8 mouse cellular contexts compared by ENCODE assay signal in the genomic region with DNA sequence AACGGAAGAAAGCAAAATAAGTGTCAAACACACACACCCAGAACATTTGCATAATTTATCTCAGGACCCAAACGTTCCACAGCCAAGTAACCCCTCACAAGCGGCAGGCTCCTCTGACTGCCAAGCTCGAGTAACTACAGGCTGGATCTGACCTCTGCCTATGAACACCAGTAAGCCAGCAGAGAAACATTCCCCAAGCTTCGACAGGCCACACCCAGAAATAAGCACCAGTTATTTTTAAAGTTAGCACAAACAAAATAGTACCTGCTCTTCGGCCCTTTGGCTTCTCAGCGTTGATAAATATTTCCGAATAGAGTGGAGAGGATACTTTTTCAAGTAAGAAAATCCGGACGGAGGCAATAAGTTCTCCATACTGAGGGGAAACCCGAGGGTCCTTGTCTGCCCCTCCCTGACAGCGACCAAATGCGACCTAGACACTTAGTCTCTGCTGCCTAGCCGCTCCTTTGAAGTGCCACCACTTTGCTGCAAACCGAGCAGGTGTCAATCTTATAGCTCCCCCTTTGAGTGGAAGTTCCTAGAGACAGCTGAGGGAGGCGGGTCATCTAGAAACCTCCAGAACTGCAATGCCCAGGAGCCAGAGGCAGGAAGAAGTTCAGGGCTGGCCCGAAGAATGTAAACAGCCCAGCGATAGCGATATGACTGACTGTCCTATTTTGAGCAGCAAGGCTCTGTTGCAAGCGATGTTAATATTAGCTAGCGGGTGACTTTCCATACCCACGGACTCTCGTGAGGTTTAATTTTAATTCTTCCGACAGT. TPM values are rescaled to one million over a fixed set of nuclear protein-coding genes. Genes with fewer than 3 reads are reported as not detected.
A peak's percentile ranks its signal among the peaks of the same experiment; 100 is the strongest.
DNase-seq lines count a peak whose midpoint lies in the region; ATAC-seq lines count a peak whose summit lies in the region.

No protein-coding gene starts in this region.

- no peaks in the 10 kb centered on the region for H3K27me3 ChIP-seq in midbrain, embryonic 16.5 days (ENCODE audit: control insufficient read depth, insufficient read depth, low read depth, low read length)
- H3K27me3 ChIP-seq in midbrain, embryonic 11.5 days (ENCODE audit: control insufficient read depth, insufficient read depth, low read length) = no peaks in the 10 kb centered on the region
- H3K27me3 ChIP-seq in erythroblast, embryonic 14.5 days (ENCODE audit: control insufficient read depth) = no peaks in the 10 kb centered on the region
- no peaks in the 10 kb centered on the region for H3K27me3 ChIP-seq in intestine, embryonic 16.5 days (replicated peaks; ENCODE audit: control insufficient read depth, insufficient read depth, low read length)
- H3K27me3 ChIP-seq in hindbrain, embryonic 10.5 days (ENCODE audit: insufficient read depth, poor library complexity, severe bottlenecking) = no peaks in the 10 kb centered on the region

- 63% methylated on average over 24 of the region's 24 CpGs for WGBS in midbrain, embryonic 16.5 days
- 65% methylated on average over 24 of the region's 24 CpGs for WGBS in midbrain, embryonic 11.5 days
- 24% methylated on average over 24 of the region's 24 CpGs for WGBS in intestine, embryonic 16.5 days
- 60% methylated on average over 24 of the region's 24 CpGs for WGBS in hindbrain, embryonic 10.5 days

- 0 out of 2 replicates have a peak overlapping the region, but pooled peaks have one; percentile 1 for H3K4me2 ChIP-seq in midbrain, embryonic 16.5 days (ENCODE audit: low read length)
- H3K4me2 ChIP-seq in midbrain, embryonic 11.5 days = no peak overlapping the region
- H3K4me2 ChIP-seq in intestine, embryonic 16.5 days (ENCODE audit: low read depth, low read length) = peak overlapping the region; percentile 45

- no peak overlapping the region for H3K9ac ChIP-seq in midbrain, embryonic 16.5 days (ENCODE audit: low read depth, low read length)
- H3K9ac ChIP-seq in midbrain, embryonic 11.5 days (ENCODE audit: low read length) = no peak overlapping the region
- H3K9ac ChIP-seq in intestine, embryonic 16.5 days (ENCODE audit: low read depth, low read length) = 0 out of 2 replicates have a peak overlapping the region, but pooled peaks have one; percentile 17

- DNase-seq in midbrain, embryonic 11.5 days (ENCODE audit: low spot score, missing footprints) = no peak
- peak; percentile 53 for DNase-seq in lung, postnatal 10 days
- DNase-seq in cerebellum, adult 11-12 months = no peak
- DNase-seq in left cerebral cortex, adult 9 months (ENCODE audit: low spot score in 2 of 2) = no peak
- DNase-seq in hindbrain, embryonic 10.5 days (ENCODE audit: low spot score) = no peak

- H3K9me3 ChIP-seq in midbrain, embryonic 16.5 days (replicated peaks; ENCODE audit: control insufficient read depth, low read length, poor library complexity, severe bottlenecking) = no peaks in the 10 kb centered on the region
- H3K9me3 ChIP-seq in midbrain, embryonic 11.5 days (ENCODE audit: control insufficient read depth, low read length) = no peaks in the 10 kb centered on the region
- H3K9me3 ChIP-seq in erythroblast, embryonic 14.5 days (ENCODE audit: control insufficient read depth, low read length) = no peaks in the 10 kb centered on the region
- no peaks in the 10 kb centered on the region for H3K9me3 ChIP-seq in intestine, embryonic 16.5 days (ENCODE audit: control insufficient read depth, low read length)
- H3K9me3 ChIP-seq in hindbrain, embryonic 10.5 days = no peaks in the 10 kb centered on the region

- H3K4me1 ChIP-seq in midbrain, embryonic 16.5 days (ENCODE audit: control insufficient read depth, insufficient read depth, low read length) = peaks cover 15% of the 10 kb centered on the region
- H3K4me1 ChIP-seq in midbrain, embryonic 11.5 days (ENCODE audit: control insufficient read depth, insufficient read depth, low read length) = peaks cover 5% of the 10 kb centered on the region
- H3K4me1 ChIP-seq in erythroblast, embryonic 14.5 days (ENCODE audit: control insufficient read depth) = peaks cover 32% of the 10 kb centered on the region
- H3K4me1 ChIP-seq in intestine, embryonic 16.5 days (ENCODE audit: control insufficient read depth, insufficient read depth, low read length) = peaks cover 8% of the 10 kb centered on the region; the same call in 1 of the 2 replicates
- peaks cover 57% of the 10 kb centered on the region for H3K4me1 ChIP-seq in hindbrain, embryonic 10.5 days (replicated peaks)

- no peak overlapping the region for H3K4me3 ChIP-seq in midbrain, embryonic 16.5 days (ENCODE audit: low read depth, low read length)
- no peak overlapping the region for H3K4me3 ChIP-seq in midbrain, embryonic 11.5 days (ENCODE audit: low read depth, low read length)
- H3K4me3 ChIP-seq in erythroblast, embryonic 14.5 days (replicated peaks) = peak overlapping the region; percentile 60
- H3K4me3 ChIP-seq in intestine, embryonic 16.5 days (ENCODE audit: low read length) = peak overlapping the region; percentile 30
- no peak overlapping the region for H3K4me3 ChIP-seq in hindbrain, embryonic 10.5 days

- ATAC-seq in midbrain, embryonic 16.5 days = no peak
- no peak for ATAC-seq in midbrain, embryonic 11.5 days (ENCODE audit: low FRiP score)
- peak; percentile 80 for ATAC-seq in intestine, embryonic 16.5 days

- H3K36me3 ChIP-seq in midbrain, embryonic 16.5 days (ENCODE audit: control insufficient read depth, insufficient read depth, low read length) = no peaks in the 10 kb centered on the region
- H3K36me3 ChIP-seq in midbrain, embryonic 11.5 days (ENCODE audit: control insufficient read depth, insufficient read depth, low read length) = no peaks in the 10 kb centered on the region
- H3K36me3 ChIP-seq in erythroblast, embryonic 14.5 days (ENCODE audit: control insufficient read depth) = no peaks in the 10 kb centered on the region
- H3K36me3 ChIP-seq in intestine, embryonic 16.5 days (ENCODE audit: control insufficient read depth, insufficient read depth, low read length) = no peaks in the 10 kb centered on the region
- H3K36me3 ChIP-seq in hindbrain, embryonic 10.5 days = no peaks in the 10 kb centered on the region

- H3K27ac ChIP-seq in midbrain, embryonic 16.5 days (ENCODE audit: low read length) = no peak overlapping the region
- H3K27ac ChIP-seq in midbrain, embryonic 11.5 days (ENCODE audit: low read depth, low read length) = no peak overlapping the region
- 0 out of 2 replicates have a peak overlapping the region, but pooled peaks have one; percentile 10 for H3K27ac ChIP-seq in intestine, embryonic 16.5 days (ENCODE audit: low read length)
- H3K27ac ChIP-seq in hindbrain, embryonic 10.5 days = no peak overlapping the region

RNA-seq across cellular contexts. Expression of a gene that starts 6.2 kb away (rescaled TPM):
- 108 and 136 TPM in 2 replicates for polyA plus RNA-seq in midbrain, embryonic 16.5 days (2015; fragmentation: Nextera tagmentation; extraction: Ambion mirVana)
- 71.0 and 76.7 TPM in 2 replicates for polyA plus RNA-seq in midbrain, embryonic 11.5 days (2014; fragmentation: Nextera tagmentation; extraction: Ambion mirVana)
- 0.19 and 0.32 TPM in 2 replicates for polyA plus RNA-seq in erythroblast, embryonic 14.5 days (2012)
- 39.7 and 48.9 TPM in 2 replicates for polyA plus RNA-seq in intestine, embryonic 16.5 days (2015; fragmentation: Nextera tagmentation; extraction: Ambion mirVana)
- polyA plus RNA-seq in hindbrain, embryonic 10.5 days (2016; fragmentation: Nextera tagmentation; extraction: Ambion mirVana) = 47.9 and 65.4 TPM in 2 replicates

Comparison
In these comparisons a context has a peak if more than half of its experiments do, and no peak if none do; other contexts are left out.
1. H3K4me3 ChIP-seq: peak in erythroblast, embryonic 14.5 days (single experiment) and intestine, embryonic 16.5 days (single experiment); none in midbrain, embryonic 16.5 days (single experiment), midbrain, embryonic 11.5 days (single experiment) and hindbrain, embryonic 10.5 days (single experiment).
2. RNA of a gene that starts 6.2 kb away (polyA plus RNA-seq): 108 to 136 TPM in midbrain, embryonic 16.5 days, 71.0 to 76.7 TPM in midbrain, embryonic 11.5 days, 47.9 to 65.4 TPM in hindbrain, embryonic 10.5 days and 39.7 to 48.9 TPM in intestine, embryonic 16.5 days; 0.19 to 0.32 TPM in erythroblast, embryonic 14.5 days; every median in the first group is over 10 times any median in the second.